ENCODE assay signal across 20 mouse cellular contexts in the genomic region with DNA sequence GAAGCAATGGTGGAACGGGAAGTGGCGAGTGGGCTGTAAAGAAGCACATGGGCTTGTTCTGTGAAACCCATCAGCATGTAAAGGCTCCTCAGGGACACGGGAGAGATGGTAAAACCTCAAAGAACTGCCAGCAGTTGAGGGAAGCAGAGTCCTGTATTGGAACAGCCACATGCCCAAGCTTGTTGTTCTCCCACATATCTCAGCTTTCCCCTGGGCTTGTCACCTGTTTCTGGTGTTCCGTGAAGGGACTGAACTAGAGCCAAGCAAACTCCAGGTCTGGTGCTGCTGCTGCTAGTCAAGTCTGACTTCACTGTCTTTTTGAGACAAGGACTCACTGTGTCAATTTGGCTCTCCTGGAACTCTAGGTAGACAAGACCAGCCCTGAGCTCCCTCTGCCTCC.
DNase-seq lines count a peak whose midpoint lies in the region; ATAC-seq lines count a peak whose summit lies in the region.
"Had no signal": no experiment of that assay in that cellular context is flagged by ENCODE, and none has a peak within 500 bp of the region (broad histone marks: within the 10 kb centered on the region; RNA-seq: fewer than 3 reads in every experiment).

No protein-coding gene starts in this region.

- no peaks in the 10 kb centered on the region for H3K36me3 ChIP-seq in heart, embryonic 14.5 days (ENCODE audit: control insufficient read depth, insufficient read depth, low read length)
- H3K36me3 ChIP-seq in limb, embryonic 13.5 days, result peaks cover 10% of the 10 kb centered on the region
- H3K36me3 ChIP-seq in limb, embryonic 10.5 days, result peaks cover 10% of the 10 kb centered on the region
- H3K36me3 ChIP-seq: forebrain, embryonic 12.5 days; hindbrain, embryonic 13.5 days had no signal

- H3K27me3 ChIP-seq in heart, embryonic 14.5 days (ENCODE audit: control insufficient read depth, insufficient read depth, low read length), result no peaks in the 10 kb centered on the region
- H3K27me3 ChIP-seq in limb, embryonic 13.5 days, result no peaks in the 10 kb centered on the region
- no peaks in the 10 kb centered on the region for H3K27me3 ChIP-seq in limb, embryonic 10.5 days (ENCODE audit: low read depth, poor library complexity, severe bottlenecking)
- H3K27me3 ChIP-seq: forebrain, embryonic 12.5 days; heart, embryonic 13.5 days; hindbrain, embryonic 13.5 days had no signal

- H3K9ac ChIP-seq in heart, embryonic 14.5 days (ENCODE audit: low read length), result no peak overlapping the region
- H3K9ac ChIP-seq in limb, embryonic 13.5 days, result no peak overlapping the region
- H3K9ac ChIP-seq: forebrain, embryonic 12.5 days; heart, embryonic 13.5 days; hindbrain, embryonic 13.5 days had no signal

- intact Hi-C loops in heart, postnatal 14 days (cut with DNase I), result no loop called here

- no peaks in the 10 kb centered on the region for H3K9me3 ChIP-seq in heart, embryonic 14.5 days (ENCODE audit: control insufficient read depth, low read length)
- no peaks in the 10 kb centered on the region for H3K9me3 ChIP-seq in limb, embryonic 13.5 days
- no peaks in the 10 kb centered on the region for H3K9me3 ChIP-seq in limb, embryonic 10.5 days (replicated peaks)
- H3K9me3 ChIP-seq: forebrain, embryonic 12.5 days; heart, embryonic 13.5 days; hindbrain, embryonic 13.5 days had no signal

- no peak overlapping the region for H3K4me2 ChIP-seq in heart, embryonic 14.5 days (ENCODE audit: low read length)
- H3K4me2 ChIP-seq in limb, embryonic 13.5 days (replicated peaks), result no peak overlapping the region
- H3K4me2 ChIP-seq: forebrain, embryonic 12.5 days; heart, embryonic 13.5 days; hindbrain, embryonic 13.5 days had no signal

- DNase-seq in adrenal gland, postnatal 10 days, result peak; percentile 1
- DNase-seq in adrenal gland, postnatal 36 days, result no peak
- DNase-seq in heart, postnatal 14 days, result no peak
- DNase-seq in limb, embryonic 10.5 days (ENCODE audit: low spot score), result no peak
- no peak for DNase-seq in cerebellum, postnatal 14 days
- DNase-seq: adrenal gland, postnatal 14 days; B cell, adult 2 months; cerebellum, adult 18-20 months; cerebellum, adult 9-11 months; gastrocnemius, postnatal 10 days; kidney, adult 11 months; kidney, adult 9 months had no signal

- ATAC-seq in heart, embryonic 14.5 days (ENCODE audit: insufficient number of reproducible peaks, insufficient read depth, low FRiP score, low read depth), result peak; percentile 31; the same call in 1 of the 2 replicates
- peak; percentile 22; the same call in 1 of the 2 replicates for ATAC-seq in limb, embryonic 13.5 days (ENCODE audit: low FRiP score, low read depth)
- ATAC-seq: CD4-positive, CD25-positive, alpha-beta regulatory T cell, adult 4 months; forebrain, embryonic 16.5 days had no signal

- H3K4me1 ChIP-seq in heart, embryonic 14.5 days (ENCODE audit: control insufficient read depth in 2 of 2, insufficient read depth in 2 of 2, low read length in 2 of 2), result peaks cover 21 to 28% of the 10 kb centered on the region in 2 experiments
- peaks cover 23% of the 10 kb centered on the region for H3K4me1 ChIP-seq in limb, embryonic 13.5 days
- H3K4me1 ChIP-seq in limb, embryonic 10.5 days, result peaks cover 17% of the 10 kb centered on the region
- H3K4me1 ChIP-seq: forebrain, embryonic 12.5 days; hindbrain, embryonic 13.5 days had no signal

- 0 out of 4 replicates have a peak overlapping the region, but pooled peaks of 1 of the 2 experiments have one; percentile 2 for H3K27ac ChIP-seq in heart, embryonic 14.5 days (replicated peaks in 1 of 2; ENCODE audit: control insufficient read depth in 1 of 2, insufficient read depth in 1 of 2, low read depth in 2 of 2, low read length in 2 of 2)
- H3K27ac ChIP-seq in limb, embryonic 13.5 days, result no peak overlapping the region
- H3K27ac ChIP-seq in limb, embryonic 10.5 days, result no peak overlapping the region
- H3K27ac ChIP-seq: forebrain, embryonic 12.5 days; heart, embryonic 13.5 days; hindbrain, embryonic 13.5 days; hindbrain, postnatal 0 days had no signal

- WGBS in heart, embryonic 14.5 days, result 76% methylated on average over 4 of the region's 4 CpGs
- WGBS in limb, embryonic 13.5 days, result 64% methylated on average over 4 of the region's 4 CpGs
- WGBS in limb, embryonic 10.5 days, result 86% methylated on average over 4 of the region's 4 CpGs

- no peak overlapping the region for H3K4me3 ChIP-seq in heart, embryonic 14.5 days (ENCODE audit: control insufficient read depth in 1 of 2, insufficient read depth in 1 of 2, low read depth in 1 of 2, low read length in 2 of 2)
- no peak overlapping the region for H3K4me3 ChIP-seq in limb, embryonic 13.5 days
- no peak overlapping the region for H3K4me3 ChIP-seq in limb, embryonic 10.5 days
- H3K4me3 ChIP-seq: forebrain, embryonic 12.5 days; heart, embryonic 13.5 days; hindbrain, embryonic 13.5 days had no signal
